Mouse (Mus musculus) 3134 (cell line): ENCODE results near the gene Tff1.

Experiments
- DNase-seq: peaks from one replicate; pipeline ENCODE4 v3.0.0-alpha.2; 2011; ENCODE audit warnings: low spot score; ENCODE audit not compliant: insufficient read length; ENCODE audit errors: extremely low read depth

The Tff1 gene

GRCm38 (mm10) chr17:31165127-31165526, at the start of gene Tff1:
Gene Tff1, minus strand, starts transcription at chr17:31165277.
- DNase-seq: no peak

GRCm38 (mm10) chr17:31211881-31212280, 46.8 kb upstream of the Tff1 start:
- DNase-seq: no peak

DNA sequence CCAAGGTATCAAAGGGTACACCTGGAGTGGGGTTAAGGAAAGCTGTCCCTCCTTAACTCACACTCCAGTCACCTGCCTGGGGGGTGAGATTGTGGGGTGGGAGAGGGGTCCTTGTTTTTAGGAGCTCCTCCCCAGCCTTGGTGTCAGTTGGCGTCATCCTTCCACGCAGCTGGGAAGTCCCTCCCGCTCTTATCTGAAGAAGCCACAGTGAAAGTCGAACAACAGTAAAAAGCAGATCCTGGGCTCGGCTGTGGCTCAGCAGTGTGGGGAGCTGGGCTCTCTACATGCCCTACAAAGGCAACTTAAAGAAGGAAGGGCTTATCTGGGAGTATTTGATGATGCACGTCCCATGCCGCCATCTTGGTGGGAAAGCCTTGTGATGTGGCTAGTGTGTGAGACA, 45.2 kb upstream of the Tff1 start:
- no peak for DNase-seq

GRCm38 (mm10) chr17:31209376-31209930, 44.4 kb upstream of the Tff1 start:
- no peak for DNase-seq

- no peak for DNase-seq
These were observed 43.6 kb upstream of the Tff1 start for GRCm38 (mm10) chr17:31208654-31209053.

- no peak for DNase-seq
These were observed 42.8 kb upstream of the Tff1 start, which contains the start of gene Ubash3a for GRCm38 (mm10) chr17:31207771-31208334. Gene Ubash3a, plus strand, starts transcription at chr17:31207873.

DNA sequence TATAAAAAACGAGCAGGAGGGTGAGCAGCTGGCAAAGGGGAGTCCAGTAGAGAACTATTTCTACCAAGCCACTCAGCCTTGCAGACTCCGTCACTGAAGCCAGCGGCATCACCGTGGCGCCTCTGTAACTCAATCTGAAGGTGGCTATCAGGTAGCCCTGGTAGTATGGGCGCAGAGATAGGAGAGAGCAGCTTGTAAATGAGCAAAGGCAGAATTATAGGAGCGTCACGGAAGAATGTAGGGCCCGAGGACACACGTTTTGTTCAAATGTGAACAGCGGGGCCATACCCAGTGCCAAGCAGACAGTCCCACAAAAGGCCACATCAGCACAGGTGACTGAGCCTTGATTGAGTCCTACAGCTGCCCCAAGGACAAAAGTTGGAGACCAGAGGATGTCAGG, 33.8 kb upstream of the Tff1 start, which contains the start of gene Tmprss3:
Gene Tmprss3, minus strand, starts transcription at position 101 of the 400 bp plus-strand sequence.
- DNase-seq: no peak

GRCm38 (mm10) chr17:31196283-31196682, 31.2 kb upstream of the Tff1 start:
- no peak for DNase-seq

DNA sequence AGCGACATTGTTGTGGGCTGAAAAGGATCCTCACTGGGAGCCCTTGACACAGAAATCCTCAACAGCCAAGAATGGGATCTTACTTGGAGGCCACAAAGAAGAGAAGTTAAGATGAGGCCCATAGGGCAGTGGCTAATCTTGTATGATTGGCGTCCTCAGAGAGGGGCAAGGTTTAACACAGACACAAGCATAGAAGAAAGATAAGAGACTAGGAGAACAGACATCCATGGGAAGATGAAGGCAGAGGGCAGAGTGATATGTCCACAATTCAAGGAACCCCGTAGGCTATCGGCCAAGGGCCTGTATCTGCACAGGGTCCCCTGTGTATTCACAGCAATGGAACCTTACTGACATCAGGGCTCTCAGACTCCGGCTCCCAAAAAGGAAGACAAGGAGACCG, 30.1 kb upstream of the Tff1 start:
- DNase-seq: no peak

DNA sequence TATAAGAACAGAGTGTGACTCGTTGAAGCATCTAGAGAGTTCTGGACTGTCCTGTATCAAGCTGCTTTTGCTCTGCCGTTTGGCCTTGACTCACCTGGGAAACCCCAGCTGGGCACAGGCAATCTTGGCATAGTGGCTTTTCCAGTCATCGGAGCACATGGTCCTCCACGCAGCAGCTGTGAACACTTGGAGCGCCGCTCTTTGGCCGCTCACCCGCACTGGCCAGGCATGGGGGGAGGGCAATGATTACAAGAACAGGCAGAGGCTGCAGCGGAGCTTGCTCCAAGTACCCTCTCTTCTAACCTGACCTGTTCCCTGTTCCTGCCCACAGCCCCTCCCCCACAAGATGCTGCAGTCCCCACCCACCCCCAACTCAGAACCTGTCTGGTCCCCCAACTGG, 28.3 kb upstream of the Tff1 start:
- DNase-seq: no peak

GRCm38 (mm10) chr17:31192663-31193062, 27.6 kb upstream of the Tff1 start:
- no peak for DNase-seq

GRCm38 (mm10) chr17:31191825-31192224, 26.7 kb upstream of the Tff1 start:
- no peak for DNase-seq

GRCm38 (mm10) chr17:31187370-31187769, 22.3 kb upstream of the Tff1 start:
- no peak for DNase-seq

DNA sequence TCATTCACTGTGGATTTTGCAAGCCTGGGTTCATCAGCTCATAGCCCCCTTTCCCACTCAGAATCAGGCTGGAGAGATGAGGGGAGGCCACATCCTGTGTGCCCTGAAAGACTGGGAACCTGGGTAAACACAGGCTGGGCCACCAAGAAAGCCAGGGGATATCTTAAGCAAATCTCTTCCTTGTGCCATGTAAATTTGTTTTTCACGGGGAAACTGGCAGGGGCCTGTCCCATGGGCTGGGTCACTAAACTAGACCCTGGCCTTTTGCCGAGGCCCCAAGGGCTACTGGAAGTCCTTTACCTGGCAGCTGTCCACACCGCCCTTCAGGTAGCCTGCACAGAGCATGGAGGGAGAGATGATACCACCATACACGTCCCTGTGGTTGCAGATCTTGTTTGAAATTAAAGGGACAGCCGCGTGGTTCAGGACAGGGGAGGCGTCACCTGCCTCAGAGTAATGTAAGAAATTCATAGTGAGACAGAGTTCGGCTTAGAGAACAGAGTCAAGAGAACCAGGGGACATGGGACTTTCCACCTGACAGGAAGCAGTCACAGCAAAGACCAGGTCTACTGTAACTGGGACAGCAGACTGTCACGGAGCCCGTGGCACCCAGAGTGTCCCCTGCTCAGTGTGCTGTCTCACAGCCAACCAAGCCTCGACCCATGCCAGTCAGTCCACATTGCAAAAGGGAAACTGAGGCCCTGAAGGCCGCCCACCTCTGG, 19.4 kb upstream of the Tff1 start:
- no peak for DNase-seq

GRCm38 (mm10) chr17:31183180-31183974, 18.3 kb upstream of the Tff1 start:
- no peak for DNase-seq

- DNase-seq: no peak
These were observed 16.4 kb upstream of the Tff1 start for GRCm38 (mm10) chr17:31181490-31181889.

- no peak for DNase-seq
These were observed 11.2 kb upstream of the Tff1 start for GRCm38 (mm10) chr17:31176321-31176720.

- no peak for DNase-seq
These were observed 4.7 kb upstream of the Tff1 start for GRCm38 (mm10) chr17:31169796-31170195.

DNA sequence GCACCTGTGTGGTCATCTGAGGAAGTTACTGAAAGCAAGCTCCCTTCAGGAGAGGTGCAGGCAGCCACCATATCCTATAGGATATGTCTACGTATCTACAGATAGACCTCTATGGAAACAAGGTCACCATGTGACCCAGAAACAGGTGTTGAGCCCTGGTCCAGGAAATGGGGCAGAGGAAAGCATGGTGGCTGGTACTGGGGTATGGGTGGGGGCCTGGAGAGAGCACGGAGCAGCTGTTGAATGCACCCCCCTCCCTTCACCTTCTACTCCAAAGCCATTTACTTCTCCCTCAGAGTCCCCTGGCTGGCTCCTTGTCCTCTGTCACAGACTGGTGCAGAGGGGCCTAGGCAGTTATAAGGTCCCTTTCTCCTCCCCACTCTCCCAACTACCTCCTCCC, 1.3 kb downstream of the Tff1 start:
- DNase-seq: no peak

GRCm38 (mm10) chr17:31162607-31163006, 2.5 kb downstream of the Tff1 start:
- DNase-seq: no peak

DNA sequence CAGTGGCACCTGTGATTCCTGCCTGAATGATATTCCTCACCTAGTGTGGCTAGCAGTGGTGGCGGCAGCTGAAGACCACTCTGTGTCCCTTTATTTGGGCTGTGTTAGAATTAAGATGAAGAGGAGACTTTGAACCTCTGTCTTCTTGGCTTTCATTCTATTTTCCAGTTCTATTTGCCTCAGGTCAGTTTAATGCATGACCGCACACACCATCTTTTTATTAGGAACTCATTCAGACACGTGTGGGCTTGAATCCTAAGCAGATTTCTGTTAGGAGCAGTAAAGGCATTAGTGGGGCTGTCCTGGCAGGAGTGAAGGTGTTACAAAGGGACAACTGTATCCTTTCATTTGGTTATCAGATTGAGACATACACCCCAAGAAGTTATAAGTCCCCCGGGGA, 4.8 kb downstream of the Tff1 start:
- DNase-seq: no peak
